Mouse (Mus musculus) testis, adult 2 months (tissue): ENCODE measurements around the gene Rbms3. TPM values are rescaled to one million over a fixed set of nuclear protein-coding genes. Genes with fewer than 3 reads are reported as not detected.
A peak's percentile ranks its signal among the peaks of the same experiment; 100 is the strongest.

ENCODE experiments used
- H3K27ac ChIP-seq: fragments of 200-500 bp; 2 replicates; pipeline ENCODE4 v1.5.1; 2012; ENCODE audit warnings: low read depth, low read length; ENCODE audit not compliant: control insufficient read depth, insufficient read depth
- H3K27me3 ChIP-seq: fragments of 200-500 bp; 2 replicates; pipeline ENCODE4 v1.6.1; 2012; ENCODE audit warnings: mild to moderate bottlenecking, low read length, moderate library complexity; ENCODE audit not compliant: control insufficient read depth, insufficient read depth
- H3K36me3 ChIP-seq: fragments of 200-500 bp; 2 replicates; pipeline ENCODE4 v1.6.1; 2012; ENCODE audit warnings: mild to moderate bottlenecking, low read length; ENCODE audit not compliant: control insufficient read depth, insufficient read depth
- H3K4me1 ChIP-seq: fragments of 200-500 bp; 2 replicates; pipeline ENCODE4 v1.6.1; 2012; ENCODE audit warnings: low read length; ENCODE audit not compliant: control insufficient read depth, insufficient read depth
- H3K4me3 ChIP-seq: fragments of 200-500 bp; 2 replicates; pipeline ENCODE4 v1.5.1; 2012; ENCODE audit warnings: low read depth, mild to moderate bottlenecking, low read length, moderate library complexity, mixed read lengths; ENCODE audit not compliant: control insufficient read depth
- CTCF ChIP-seq: fragments of 200-500 bp; IDR thresholded peaks from 2 replicates; pipeline ENCODE4 v1.5.1; 2012; ENCODE audit warnings: low read depth, mild to moderate bottlenecking, inconsistent platforms, low read length, moderate library complexity; ENCODE audit not compliant: control insufficient read depth, insufficient read depth, insufficient replicate concordance
- POLR2A ChIP-seq: fragments of 200-500 bp; IDR thresholded peaks from 2 replicates; pipeline ENCODE4 v1.6.1; 2012; ENCODE audit warnings: low read depth, mild to moderate bottlenecking, inconsistent platforms, low read length, moderate library complexity; ENCODE audit not compliant: control insufficient read depth
- polyA plus RNA-seq: library from polyadenylated mRNA; depleted of rRNA; stranded (reverse); fragments of >200 nt; gene quantifications from 2 replicates; pipeline ENCODE4 v1.2.3, GENCODE M21; 2012

Rbms3 gene
- polyA plus RNA-seq, 1 experiment: 0.72 TPM

DNA sequence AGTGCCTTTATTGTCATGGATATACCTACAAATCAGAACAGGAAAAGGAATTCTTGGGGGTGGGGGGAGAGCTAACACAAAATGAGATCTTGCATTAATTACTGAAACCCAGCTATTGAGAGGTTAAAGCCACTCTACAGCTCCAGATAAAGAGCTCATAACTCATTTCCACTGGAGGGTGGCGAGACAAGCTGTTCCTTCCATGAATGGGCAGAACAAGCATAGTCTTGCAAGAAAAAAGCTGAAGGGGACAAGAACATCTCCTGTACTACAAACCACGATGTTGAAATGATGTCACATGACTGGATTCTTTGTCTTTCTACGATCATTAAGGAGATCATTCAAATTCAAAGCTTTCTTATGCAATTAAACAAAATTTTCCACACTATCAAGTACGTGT, 417.7 kb downstream of the Rbms3 start:
- H3K4me1 ChIP-seq: no peaks in the 10 kb centered on the region
- H3K27me3 ChIP-seq: no peaks in the 10 kb centered on the region
- no peaks in the 10 kb centered on the region for H3K36me3 ChIP-seq

DNA sequence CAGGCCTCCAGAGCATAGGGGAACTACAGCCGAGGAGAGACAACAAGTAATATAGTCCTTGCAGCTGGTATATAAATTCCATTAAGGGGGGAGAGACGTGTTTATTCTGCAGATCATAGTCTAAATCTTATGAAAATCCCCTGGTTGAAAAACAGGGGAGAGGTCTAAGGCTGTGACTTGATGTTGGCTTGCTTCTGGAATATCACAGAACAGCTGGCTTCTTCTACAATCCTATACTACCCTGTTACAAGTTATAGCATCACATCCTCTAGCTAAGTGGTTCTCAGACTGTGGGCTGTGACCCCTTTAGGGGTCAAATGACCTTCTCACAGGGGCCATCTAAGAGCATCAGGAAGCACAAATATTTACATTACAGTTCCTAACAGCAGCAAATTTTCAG, 419.4 kb downstream of the Rbms3 start:
- Histone ChIP-seq H3K27me3 (no peaks in the 10 kb centered on the region), H3K4me3 (no peak overlapping the region), H3K27ac (no peak overlapping the region), H3K4me1 (no peaks in the 10 kb centered on the region), H3K36me3 (no peaks in the 10 kb centered on the region)
- no peak for TF ChIP-seq POLR2A
- no peak for TF ChIP-seq CTCF

More for the DNA sequence above, 417.7 kb downstream of the Rbms3 start:
- TF ChIP-seq POLR2A: no peak
- TF ChIP-seq CTCF: no peak
- H3K4me3 ChIP-seq: no peak overlapping the region
- H3K27ac ChIP-seq: no peak overlapping the region

DNA sequence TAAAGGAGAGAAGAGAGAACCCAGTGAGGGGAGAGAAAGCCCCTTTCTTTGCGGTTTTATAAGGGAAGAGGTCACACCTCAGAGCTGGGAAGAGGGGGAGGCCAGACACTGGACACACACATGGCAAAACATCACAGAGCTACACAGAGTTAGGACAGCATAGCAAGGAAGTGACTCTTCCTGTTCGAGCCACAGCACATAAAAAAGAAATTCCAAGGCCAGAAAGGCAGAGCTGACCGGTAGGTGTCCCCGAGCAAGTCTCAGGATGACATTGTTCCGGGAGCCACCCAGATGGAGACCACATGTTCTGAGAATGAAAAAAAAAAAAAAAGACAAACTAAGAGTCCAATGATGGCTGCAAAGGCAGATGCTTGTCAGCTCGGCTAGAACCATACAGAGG, 424.3 kb downstream of the Rbms3 start:
- no peak overlapping the region for H3K27ac ChIP-seq
- TF ChIP-seq POLR2A: no peak
- no peak for TF ChIP-seq CTCF

DNA sequence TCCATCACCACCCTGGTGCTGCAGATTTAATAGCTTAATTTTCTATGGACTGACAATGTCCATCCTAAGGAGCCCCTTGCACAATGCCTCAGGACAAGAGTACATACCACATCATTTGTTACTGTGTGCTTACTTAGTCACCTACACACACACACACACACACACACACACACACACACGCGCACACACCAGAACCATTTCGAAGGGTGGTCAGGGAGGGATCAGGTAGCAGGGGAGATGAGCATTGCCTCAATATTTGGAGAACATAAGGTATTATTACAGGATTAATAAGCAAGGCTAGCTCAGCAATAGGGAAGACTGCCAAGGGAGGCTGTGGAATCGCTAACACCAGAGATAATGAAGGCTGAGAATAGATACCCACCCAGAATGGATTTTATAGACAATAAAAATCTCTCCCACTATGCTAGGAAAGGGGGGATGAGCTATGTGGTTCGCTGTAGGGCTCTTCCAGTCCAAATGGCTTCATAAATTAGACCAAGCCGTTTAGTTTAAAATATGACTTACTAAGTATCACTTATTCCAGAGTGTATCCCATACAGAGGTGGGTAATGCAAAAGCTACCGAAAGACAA, 429.6 kb downstream of the Rbms3 start:
- H3K36me3 ChIP-seq: no peaks in the 10 kb centered on the region
- no peak for TF ChIP-seq POLR2A
- TF ChIP-seq CTCF: no peak
- H3K4me3 ChIP-seq: no peak overlapping the region
- no peaks in the 10 kb centered on the region for H3K4me1 ChIP-seq
- no peaks in the 10 kb centered on the region for H3K27me3 ChIP-seq
- H3K27ac ChIP-seq: no peak overlapping the region

More for the DNA sequence above, 424.3 kb downstream of the Rbms3 start:
- Histone ChIP-seq H3K27me3 (no peaks in the 10 kb centered on the region), H3K4me1 (no peaks in the 10 kb centered on the region), H3K4me3 (no peak overlapping the region), H3K36me3 (no peaks in the 10 kb centered on the region)

DNA sequence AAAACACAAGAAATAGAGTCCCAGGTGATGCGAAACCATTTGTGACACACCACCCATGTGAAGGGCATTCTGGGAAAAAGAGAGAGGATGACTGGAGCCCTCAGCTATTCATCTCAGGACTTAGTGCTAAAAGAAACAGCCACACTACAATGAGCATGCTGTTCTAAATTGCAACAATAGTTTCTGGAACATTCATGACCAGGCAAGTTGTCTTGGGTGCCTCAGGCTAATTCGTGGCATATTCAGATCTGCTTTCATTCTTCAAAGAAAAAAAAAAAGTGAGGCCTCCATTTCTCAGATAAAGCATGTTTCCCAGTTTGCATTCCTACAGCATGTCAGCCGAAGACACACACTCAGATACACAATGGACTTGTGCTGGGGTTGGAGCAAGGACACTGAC, 432.2 kb downstream of the Rbms3 start:
- Histone ChIP-seq H3K4me1 (peaks cover under 1% of the 10 kb centered on the region; the same call in 1 of the 2 replicates), H3K4me3 (no peak overlapping the region), H3K36me3 (no peaks in the 10 kb centered on the region), H3K27me3 (no peaks in the 10 kb centered on the region), H3K27ac (no peak overlapping the region)
- no peak for TF ChIP-seq CTCF
- no peak for TF ChIP-seq POLR2A

DNA sequence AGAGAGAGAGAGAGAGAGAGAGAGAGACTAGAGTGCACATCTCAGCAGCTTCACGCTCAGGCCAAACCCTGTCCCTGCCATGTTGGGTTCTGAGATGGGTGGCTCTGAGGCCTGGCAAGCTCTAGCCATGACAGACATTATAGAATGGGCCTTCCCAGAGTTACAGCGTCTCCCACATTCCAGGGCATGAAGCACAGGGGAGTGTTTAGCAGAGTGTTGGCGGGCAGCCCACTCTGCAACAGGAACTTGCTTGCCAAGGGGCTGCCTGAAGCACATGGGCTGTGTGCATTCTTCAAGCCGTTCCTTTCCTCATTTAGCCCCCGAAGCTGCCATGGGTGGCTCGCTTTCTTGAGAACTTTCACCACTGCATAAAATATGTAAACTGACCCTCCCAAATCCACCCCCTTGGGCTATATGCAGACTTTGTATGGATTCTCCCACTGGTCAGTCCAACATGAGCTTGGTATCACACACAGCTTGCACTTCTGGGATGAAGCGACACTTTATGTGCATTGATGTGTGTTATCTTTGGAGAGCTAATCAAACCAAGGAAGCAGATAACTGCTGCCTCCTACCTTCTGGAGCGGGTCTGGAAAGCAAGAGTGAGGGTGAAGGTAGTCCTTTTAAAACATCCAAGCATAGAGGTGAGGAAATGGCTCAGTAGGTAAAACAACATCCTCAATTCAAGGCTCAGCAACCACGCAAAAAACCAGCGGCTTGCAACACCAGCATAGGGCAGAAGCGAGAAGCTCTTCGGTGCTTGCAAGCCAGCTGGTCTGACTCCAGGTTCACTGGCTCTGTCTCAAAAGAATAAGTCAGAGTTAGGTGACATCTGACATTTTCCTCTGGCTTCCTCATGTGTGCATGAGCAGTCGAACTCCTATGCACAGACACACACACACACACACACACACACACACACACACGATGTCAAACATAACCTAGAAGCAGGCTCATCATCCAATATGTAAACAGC, 436.9 kb downstream of the Rbms3 start:
- Histone ChIP-seq H3K36me3 (no peaks in the 10 kb centered on the region), H3K27me3 (no peaks in the 10 kb centered on the region), H3K4me1 (peaks cover 4% of the 10 kb centered on the region; the same call in 1 of the 2 replicates), H3K4me3 (no peak overlapping the region), H3K27ac (peak overlapping the region; percentile 36)
- TF ChIP-seq CTCF (no peak), POLR2A (no peak)

DNA sequence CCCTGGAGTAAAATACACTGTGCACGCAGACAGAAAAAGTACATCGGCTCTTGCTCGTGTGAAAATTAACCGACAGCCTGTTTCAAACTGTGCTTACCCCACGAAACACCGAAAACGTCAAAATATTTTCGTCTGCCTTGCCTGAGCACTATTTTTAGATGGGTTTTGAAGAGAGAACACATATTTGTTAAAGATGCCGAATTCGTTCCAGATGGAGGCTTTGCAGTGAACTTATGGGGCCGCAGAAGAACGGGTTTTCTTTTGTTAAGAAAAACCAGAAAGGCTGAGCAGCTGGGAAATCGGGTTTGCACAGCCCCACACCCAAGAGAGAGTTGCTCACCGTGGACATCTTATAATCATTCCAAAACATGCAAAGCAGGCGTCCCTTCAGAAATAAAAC, 437.6 kb downstream of the Rbms3 start:
- Histone ChIP-seq H3K27me3 (no peaks in the 10 kb centered on the region), H3K4me1 (peaks cover 8% of the 10 kb centered on the region), H3K4me3 (no peak overlapping the region), H3K36me3 (no peaks in the 10 kb centered on the region), H3K27ac (peak overlapping the region; percentile 36)
- no peak for TF ChIP-seq CTCF
- no peak for TF ChIP-seq POLR2A
